Mouse (Mus musculus): ENCODE results near the gene Ociad1.

GRCm38 (mm10) chr5:73362338-73362737 is 69.8 kb downstream of the Ociad1 start:
- TF ChIP-seq CTCF (IDR thresholded peaks at IDR 0.05; ENCODE audit: extremely low read depth, insufficient read depth, insufficient read length, insufficient replicate concordance) (no peak), POLR2A (IDR thresholded peaks at IDR 0.05; ENCODE audit: low read depth, low read length) (no peak)
